Mouse (Mus musculus): ENCODE data around the gene Gstt1.

GRCm38 (mm10) chr10:75833456-75834080 is 35.2 kb upstream of the Gstt1 start:
- TF ChIP-seq CTCF (IDR thresholded peaks at IDR 0.05; ENCODE audit: low read depth) (no peak), EP300 (IDR thresholded peaks at IDR 0.05; ENCODE audit: low read depth) (no peak)

Measured in liver, postnatal 0 days (tissue).